In the genomic region with DNA sequence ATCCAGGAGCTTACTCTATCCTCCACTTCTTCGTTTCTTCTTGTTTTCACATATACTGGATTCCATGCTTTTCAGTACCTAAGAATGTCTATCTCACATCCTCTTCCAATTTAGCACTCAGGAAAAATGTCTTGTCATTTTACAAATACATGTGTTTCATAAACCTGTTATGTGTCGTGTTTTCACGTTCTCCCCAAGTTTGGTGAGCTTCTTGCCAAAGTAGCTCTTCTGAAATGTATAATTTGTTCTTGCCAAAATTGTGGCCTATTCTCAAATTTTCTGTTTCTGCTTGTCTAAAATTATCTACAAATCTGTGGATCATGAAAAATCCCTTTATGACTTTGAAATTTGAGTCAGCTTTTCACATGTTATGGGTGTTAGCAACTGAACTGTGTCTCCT, we compare ENCODE assay signal across 20 mouse cellular contexts.
"Had no signal": no experiment of that assay in that cellular context is flagged by ENCODE, and none has a peak within 500 bp of the region (broad histone marks: within the 10 kb centered on the region; RNA-seq: fewer than 3 reads in every experiment).

No protein-coding gene starts in this region.

- ATAC-seq: forebrain, embryonic 14.5 days; forebrain, embryonic 15.5 days; forebrain, embryonic 16.5 days; forebrain, postnatal 0 days had no signal

- DNase-seq: cerebellum, adult 2 months; cerebellum, adult 8-10 months; cerebellum, adult 9-10 months; cerebellum, postnatal 10 days; cerebellum, postnatal 14 days; cerebellum, postnatal 25 days; cerebellum, postnatal 36 days; embryo, embryonic 11 days; forebrain, postnatal 0 days; gastrocnemius, adult 2 months; gastrocnemius, postnatal 10 days; gastrocnemius, postnatal 14 days; gastrocnemius, postnatal 25 days; gastrocnemius, postnatal 36 days; heart, adult 11 months; heart, adult 18-20 months; heart, adult 2 months had no signal
